Mouse (Mus musculus) brain, adult 2 months (tissue): ENCODE data around the gene Krt27.

ENCODE experiments used
- DNase-seq: peaks from one replicate; pipeline ENCODE4 v3.0.0; 2011; ENCODE audit warnings: low read depth, low spot score

Gene Krt27

GRCm38 (mm10) chr11:99351004-99351403 is at the start of gene Krt27:
Krt27 (minus strand) TSS chr11:99351104.
- no peak for DNase-seq

GRCm38 (mm10) chr11:99399956-99400549 is 49.1 kb upstream of the Krt27 start:
- no peak for DNase-seq

- peak; percentile 27 for DNase-seq
These were observed 47.9 kb upstream of the Krt27 start for GRCm38 (mm10) chr11:99398832-99399231.

GRCm38 (mm10) chr11:99398084-99398483 is 47.2 kb upstream of the Krt27 start:
- DNase-seq: no peak

GRCm38 (mm10) chr11:99396661-99397060 is 45.8 kb upstream of the Krt27 start:
- no peak for DNase-seq

- DNase-seq: no peak
These were observed 45.1 kb upstream of the Krt27 start for GRCm38 (mm10) chr11:99396034-99396433.

GRCm38 (mm10) chr11:99392492-99392891 is 41.6 kb upstream of the Krt27 start:
- DNase-seq: peak; percentile 76

- DNase-seq: peak; percentile 10
These were observed 40.5 kb upstream of the Krt27 start for GRCm38 (mm10) chr11:99391375-99391774.

GRCm38 (mm10) chr11:99390866-99391265 is 40.0 kb upstream of the Krt27 start:
- peak; percentile 52 for DNase-seq

- no peak for DNase-seq
These were observed 38.4 kb upstream of the Krt27 start, which contains the start of gene Krt10 for GRCm38 (mm10) chr11:99389264-99389663. Krt10 (minus strand) TSS chr11:99389364.

GRCm38 (mm10) chr11:99388661-99389060 is 37.8 kb upstream of the Krt27 start:
- no peak for DNase-seq

GRCm38 (mm10) chr11:99385813-99386721 is 35.2 kb upstream of the Krt27 start:
- DNase-seq: peak; percentile 97

GRCm38 (mm10) chr11:99379568-99379967 is 28.7 kb upstream of the Krt27 start:
- DNase-seq: peak; percentile 81

GRCm38 (mm10) chr11:99374803-99375202 is 23.9 kb upstream of the Krt27 start, which contains the start of gene Krt28:
Krt28 (minus strand) TSS chr11:99374903.
- DNase-seq: no peak

GRCm38 (mm10) chr11:99369853-99370451 is 19.0 kb upstream of the Krt27 start:
- peak; percentile 90 for DNase-seq

GRCm38 (mm10) chr11:99369229-99369628 is 18.3 kb upstream of the Krt27 start:
- peak; percentile 16 for DNase-seq

- DNase-seq: no peak
These were observed 15.9 kb upstream of the Krt27 start for GRCm38 (mm10) chr11:99366791-99367190.

GRCm38 (mm10) chr11:99364412-99364811 is 13.5 kb upstream of the Krt27 start:
- peak; percentile 77 for DNase-seq

GRCm38 (mm10) chr11:99361423-99361822 is 10.5 kb upstream of the Krt27 start:
- DNase-seq: no peak

- peak; percentile 8 for DNase-seq
These were observed 11.5 kb downstream of the Krt27 start for GRCm38 (mm10) chr11:99339299-99339847.

- no peak for DNase-seq
These were observed 13.0 kb downstream of the Krt27 start, which contains the start of gene Krt26 for GRCm38 (mm10) chr11:99337866-99338265. Krt26 (minus strand) TSS chr11:99337966.

GRCm38 (mm10) chr11:99333426-99333825 is 17.5 kb downstream of the Krt27 start:
- DNase-seq: peak; percentile 76
